Mouse (Mus musculus) liver, embryonic 14.5 days (tissue): ENCODE data around the gene Tmem231.

Experiments used
- CTCF ChIP-seq: IDR thresholded peaks from 2 replicates; pipeline ENCODE4 v1.5.1; 2016; ENCODE audit warnings: antibody characterized with exemption, low read depth, control low read depth
- EP300 ChIP-seq: IDR thresholded peaks from 2 replicates; pipeline ENCODE4 v1.6.1; 2016; ENCODE audit warnings: antibody characterized with exemption, low read depth

DNA sequence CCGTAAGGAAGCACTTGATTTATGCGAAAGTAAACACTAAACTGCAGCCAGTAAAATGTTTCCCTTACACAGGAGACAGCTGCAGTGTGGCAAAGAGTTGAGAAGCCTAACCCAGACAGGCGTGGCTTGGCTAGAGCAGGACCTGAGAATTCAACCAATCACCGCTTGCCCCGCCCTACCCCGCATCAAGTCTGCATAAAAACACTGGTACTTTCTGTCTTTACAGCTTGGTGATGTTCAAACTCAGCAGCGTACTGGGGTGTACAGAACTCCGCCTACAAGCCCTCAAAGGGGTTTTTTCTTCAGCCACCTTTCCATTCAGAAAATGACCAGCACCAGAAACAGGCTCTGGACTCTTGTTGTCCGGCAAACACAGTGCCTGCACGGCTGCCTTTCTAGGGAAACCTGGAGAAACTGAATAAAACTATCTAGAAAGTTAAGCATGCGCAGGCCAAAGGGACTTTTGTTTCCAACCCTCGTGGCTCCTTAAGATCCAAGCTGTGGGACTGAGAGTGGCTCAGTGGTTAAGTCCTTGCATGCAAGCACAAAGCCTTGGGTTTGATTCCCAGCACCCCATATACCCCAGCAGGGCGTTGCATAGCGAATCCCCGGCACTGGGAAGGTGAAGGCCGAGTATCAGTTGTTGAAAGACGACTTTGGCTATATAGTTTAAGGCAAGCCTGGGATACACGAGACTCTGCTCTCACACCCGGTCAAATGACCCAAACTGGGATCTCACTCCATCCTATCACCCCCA, 923 bp downstream of the Tmem231 start:
- TF ChIP-seq CTCF (no peak), EP300 (no peak)
